Mouse (Mus musculus) right cerebral cortex, adult 2 months (tissue): ENCODE measurements around the gene Ssbp3.

Experiments
- DNase-seq, 2 experiments: peaks; one replicate each; pipeline ENCODE4 v3.0.0; 2021 to 2022; ENCODE audit warnings: low spot score in 2 of 2

Gene Ssbp3

GRCm38 (mm10) chr4:106934931-106935582 lies 24.6 kb downstream of the Ssbp3 start:
- DNase-seq = peak; percentile 59

- DNase-seq = no peak
Observed at GRCm38 (mm10) chr4:106935583-106935935, 25.1 kb downstream of the Ssbp3 start.

- no peak for DNase-seq
Observed at GRCm38 (mm10) chr4:106936041-106936440, 25.5 kb downstream of the Ssbp3 start.

GRCm38 (mm10) chr4:106936741-106937140 lies 26.2 kb downstream of the Ssbp3 start:
- no peak for DNase-seq

- DNase-seq = no peak
Observed at GRCm38 (mm10) chr4:106938506-106939222, 28.2 kb downstream of the Ssbp3 start.

- peak in 1 of 2 experiments; percentile 21 for DNase-seq
Observed at GRCm38 (mm10) chr4:106939223-106939918, 28.9 kb downstream of the Ssbp3 start.

GRCm38 (mm10) chr4:106939919-106940227 lies 29.4 kb downstream of the Ssbp3 start:
- peak in 1 of 2 experiments; percentile 43 for DNase-seq

- no peak for DNase-seq
Observed at GRCm38 (mm10) chr4:106940945-106941344, 30.4 kb downstream of the Ssbp3 start.

- no peak for DNase-seq
Observed at GRCm38 (mm10) chr4:106941475-106941874, 31.0 kb downstream of the Ssbp3 start.

- no peak for DNase-seq
Observed at GRCm38 (mm10) chr4:106942491-106942890, 32.0 kb downstream of the Ssbp3 start.

GRCm38 (mm10) chr4:106943627-106944026 lies 33.1 kb downstream of the Ssbp3 start:
- DNase-seq = no peak

- DNase-seq = no peak
Observed at GRCm38 (mm10) chr4:106944898-106945297, 34.4 kb downstream of the Ssbp3 start.

- DNase-seq = no peak
Observed at GRCm38 (mm10) chr4:106947741-106948140, 37.2 kb downstream of the Ssbp3 start.

GRCm38 (mm10) chr4:106948546-106948945 lies 38.0 kb downstream of the Ssbp3 start:
- DNase-seq = no peak

- DNase-seq = no peak
Observed at GRCm38 (mm10) chr4:106949200-106949599, 38.7 kb downstream of the Ssbp3 start.

- no peak for DNase-seq
Observed at GRCm38 (mm10) chr4:106950801-106951200, 40.3 kb downstream of the Ssbp3 start.

- DNase-seq = no peak
Observed at GRCm38 (mm10) chr4:106951455-106951854, 41.0 kb downstream of the Ssbp3 start.

- no peak for DNase-seq
Observed at GRCm38 (mm10) chr4:106953221-106953620, 42.7 kb downstream of the Ssbp3 start.

GRCm38 (mm10) chr4:106953760-106954159 lies 43.3 kb downstream of the Ssbp3 start:
- DNase-seq = no peak

GRCm38 (mm10) chr4:106955729-106956712 lies 45.5 kb downstream of the Ssbp3 start:
- DNase-seq = peak; percentile 63 to 65

- DNase-seq = no peak
Observed at GRCm38 (mm10) chr4:106958117-106958516, 47.6 kb downstream of the Ssbp3 start.

GRCm38 (mm10) chr4:106958561-106958960 lies 48.1 kb downstream of the Ssbp3 start:
- no peak for DNase-seq
